Mouse (Mus musculus): ENCODE data around the gene Slc22a1. TPM values are rescaled to one million over a fixed set of nuclear protein-coding genes. Genes with fewer than 3 reads are reported as not detected.

Slc22a1 gene
- total RNA-seq, 1 experiment from 2014 or later = not detected

GRCm38 (mm10) chr17:12652604-12653003 is 23.0 kb downstream of the Slc22a1 start:
- ATAC-seq (replicated peaks; ENCODE audit: insufficient number of reproducible peaks, low FRiP score, low TSS enrichment, poor library complexity, severe bottlenecking) = no peak

- ATAC-seq (replicated peaks; ENCODE audit: insufficient number of reproducible peaks, low FRiP score, low TSS enrichment, poor library complexity, severe bottlenecking) = no peak
Measured at GRCm38 (mm10) chr17:12645461-12645860, 30.2 kb downstream of the Slc22a1 start.

- ATAC-seq (replicated peaks; ENCODE audit: insufficient number of reproducible peaks, low FRiP score, low TSS enrichment, poor library complexity, severe bottlenecking) = no peak
Measured at GRCm38 (mm10) chr17:12641087-12641486, 34.5 kb downstream of the Slc22a1 start.

- no peak for ATAC-seq (replicated peaks; ENCODE audit: insufficient number of reproducible peaks, low FRiP score, low TSS enrichment, poor library complexity, severe bottlenecking)
Measured at GRCm38 (mm10) chr17:12639585-12639984, 36.0 kb downstream of the Slc22a1 start.

- ATAC-seq (replicated peaks; ENCODE audit: insufficient number of reproducible peaks, low FRiP score, low TSS enrichment, poor library complexity, severe bottlenecking) = no peak
Measured at GRCm38 (mm10) chr17:12634814-12635213, 40.8 kb downstream of the Slc22a1 start.

GRCm38 (mm10) chr17:12631771-12632600 is 43.6 kb downstream of the Slc22a1 start:
- no peak for ATAC-seq (replicated peaks; ENCODE audit: insufficient number of reproducible peaks, low FRiP score, low TSS enrichment, poor library complexity, severe bottlenecking)

- no peak for ATAC-seq (replicated peaks; ENCODE audit: insufficient number of reproducible peaks, low FRiP score, low TSS enrichment, poor library complexity, severe bottlenecking)
Measured at GRCm38 (mm10) chr17:12630976-12631730, 44.5 kb downstream of the Slc22a1 start.

GRCm38 (mm10) chr17:12627983-12628382 is 47.6 kb downstream of the Slc22a1 start:
- no peak for ATAC-seq (replicated peaks; ENCODE audit: insufficient number of reproducible peaks, low FRiP score, low TSS enrichment, poor library complexity, severe bottlenecking)

GRCm38 (mm10) chr17:12619641-12620040 is 56.0 kb downstream of the Slc22a1 start:
- no peak for ATAC-seq (replicated peaks; ENCODE audit: insufficient number of reproducible peaks, low FRiP score, low TSS enrichment, poor library complexity, severe bottlenecking)

GRCm38 (mm10) chr17:12615429-12615828 is 60.2 kb downstream of the Slc22a1 start:
- ATAC-seq (replicated peaks; ENCODE audit: insufficient number of reproducible peaks, low FRiP score, low TSS enrichment, poor library complexity, severe bottlenecking) = no peak

GRCm38 (mm10) chr17:12614511-12615385 is 60.9 kb downstream of the Slc22a1 start:
- no peak for ATAC-seq (replicated peaks; ENCODE audit: insufficient number of reproducible peaks, low FRiP score, low TSS enrichment, poor library complexity, severe bottlenecking)

GRCm38 (mm10) chr17:12607202-12607601 is 68.4 kb downstream of the Slc22a1 start:
- no peak for ATAC-seq (replicated peaks; ENCODE audit: insufficient number of reproducible peaks, low FRiP score, low TSS enrichment, poor library complexity, severe bottlenecking)

GRCm38 (mm10) chr17:12606634-12607033 is 69.0 kb downstream of the Slc22a1 start:
- no peak for ATAC-seq (replicated peaks; ENCODE audit: insufficient number of reproducible peaks, low FRiP score, low TSS enrichment, poor library complexity, severe bottlenecking)

Other genes with a start within 250 kb of the Slc22a1 start
- gene Slc22a3, start 168.1 kb downstream of the Slc22a1 start, total RNA-seq (2017) = not detected in 3 replicates
- gene Slc22a2, start 91.7 kb downstream of the Slc22a1 start, total RNA-seq (2017) = not detected in 3 replicates
- gene Igf2r, start 93.8 kb upstream of the Slc22a1 start, total RNA-seq (2017) = 19.7 to 53.8 TPM (median 24.1 TPM) in 3 replicates
- not detected in 3 replicates for gene Mas1, start 192.3 kb upstream of the Slc22a1 start, total RNA-seq (2017)
- not detected in 3 replicates for gene Mrgprh, start 200.2 kb upstream of the Slc22a1 start, total RNA-seq (2017)
- 1.1 TPM in 1 of 3 replicates, not detected in the others for gene Pnldc1, start 234.4 kb upstream of the Slc22a1 start, total RNA-seq (2017)
- 328 to 436 TPM (median 328 TPM) in 3 replicates for gene Tcp1, start 239.9 kb upstream of the Slc22a1 start, total RNA-seq (2017)
- 38.6 to 83.5 TPM (median 62.1 TPM) in 3 replicates for gene Mrpl18, start 240.5 kb upstream of the Slc22a1 start, total RNA-seq (2017)

Data from monocyte, adult 5-6 weeks (primary cell).